Mouse (Mus musculus) left cerebral cortex, adult 2 months (tissue): ENCODE measurements at regions not wholly inside any gene's neighbourhood (a gene's known extent, or its start where the extent isn't known, plus 50 kb on each side); places are given as distances from the start of the nearest gene placed in this dataset.

Source experiments
- DNase-seq, 2 experiments: peaks; one replicate each; pipeline ENCODE4 v3.0.0; 2021 to 2022; ENCODE audit warnings: low spot score in 2 of 2, mixed read lengths in 1 of 2; ENCODE audit errors: extremely low spot score in 1 of 2
- H3K27ac ChIP-seq: fragments of 200-600 bp; 2 replicates; pipeline ENCODE4 v1.8.1; 2022
- H3K4me3 ChIP-seq: fragments of 200-600 bp; 2 replicates; pipeline ENCODE4 v1.8.1; 2022
- CTCF ChIP-seq: fragments of 200-600 bp; IDR thresholded peaks from 2 replicates; pipeline ENCODE4 v1.8.1; 2022; ENCODE audit warnings: antibody characterized with exemption, mild to moderate bottlenecking, moderate library complexity
- intact Hi-C: fragments of 180-260 bp; cut with DNase I; formaldehyde crosslinking; loops from one replicate; pipeline ENCODE4 v1.15.1; 2025

DNA sequence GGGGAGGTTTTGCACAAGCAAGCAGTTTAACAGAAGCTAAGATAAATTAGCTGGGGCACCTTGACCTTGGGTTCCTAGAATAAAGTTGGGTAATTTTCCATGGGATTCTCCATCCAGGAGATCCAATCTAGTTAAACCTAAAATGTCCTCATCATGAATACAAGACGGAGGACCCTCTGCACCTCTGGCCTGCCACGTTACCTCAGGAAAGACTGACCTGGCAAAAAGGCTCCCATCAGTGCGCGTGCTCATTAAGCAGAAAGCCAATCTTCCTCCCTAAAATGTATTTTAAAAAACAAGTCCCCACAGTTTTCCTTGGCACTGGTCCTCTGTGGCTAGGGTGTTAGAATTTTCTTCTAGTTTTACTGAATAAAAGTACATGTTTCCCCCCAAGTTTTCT lies 134.9 kb downstream of the Foxo1 start:
- DNase-seq, result no peak
- Histone ChIP-seq H3K4me3 (no peak overlapping the region), H3K27ac (no peak overlapping the region)
- intact Hi-C loops, result loop anchor here (5.0 kb wide), 1 partner anchor 136 kb away; the partner anchor contains the start of gene Foxo1
- TF ChIP-seq CTCF, result no peak
